Mouse (Mus musculus): Measurements from ENCODE around the gene Phf7.

The Phf7 gene

GRCm38 (mm10) chr14:31199599-31199998 lies 51.5 kb downstream of the Phf7 start:
- DNase-seq (ENCODE audit: low read depth, low spot score), result no peak

GRCm38 (mm10) chr14:31197547-31198516 lies 53.3 kb downstream of the Phf7 start:
- peak; percentile 16 for DNase-seq (ENCODE audit: low read depth, low spot score)

- DNase-seq (ENCODE audit: low read depth, low spot score), result peak; percentile 58
Measured at GRCm38 (mm10) chr14:31195968-31196367, 55.1 kb downstream of the Phf7 start.

- no peak for DNase-seq (ENCODE audit: low read depth, low spot score)
Measured at GRCm38 (mm10) chr14:31195521-31195920, 55.6 kb downstream of the Phf7 start.

- DNase-seq (ENCODE audit: low read depth, low spot score), result no peak
Measured at GRCm38 (mm10) chr14:31194891-31195513, 56.1 kb downstream of the Phf7 start.

GRCm38 (mm10) chr14:31194441-31194840 lies 56.7 kb downstream of the Phf7 start:
- DNase-seq (ENCODE audit: low read depth, low spot score), result no peak

GRCm38 (mm10) chr14:31193791-31194190 lies 57.3 kb downstream of the Phf7 start:
- no peak for DNase-seq (ENCODE audit: low read depth, low spot score)

GRCm38 (mm10) chr14:31191936-31192335 lies 59.2 kb downstream of the Phf7 start:
- no peak for DNase-seq (ENCODE audit: low read depth, low spot score)

- DNase-seq (ENCODE audit: low read depth, low spot score), result no peak
Measured at GRCm38 (mm10) chr14:31189348-31189747, 61.8 kb downstream of the Phf7 start.

- DNase-seq (ENCODE audit: low read depth, low spot score), result no peak
Measured at GRCm38 (mm10) chr14:31188771-31189181, 62.3 kb downstream of the Phf7 start.

Data from R1 (cell line).